Mouse (Mus musculus) thymus, postnatal 36 days (tissue): ENCODE measurements at regions not wholly inside any gene's neighbourhood (a gene's known extent, or its start where the extent isn't known, plus 50 kb on each side); places are given as distances from the start of the nearest gene placed in this dataset.

Experiments used
- DNase-seq, 2 experiments: peaks; one replicate each; pipeline ENCODE4 v3.0.0; 2022; ENCODE audit warnings: mixed read lengths in 2 of 2

- no peak for DNase-seq
These were observed 107.0 kb downstream of the Qrsl1 start for GRCm38 (mm10) chr10:43794587-43794986.

GRCm38 (mm10) chr10:43800077-43800476 lies 101.5 kb downstream of the Qrsl1 start:
- DNase-seq: no peak

- DNase-seq: no peak
These were observed 86.3 kb downstream of the Qrsl1 start for GRCm38 (mm10) chr10:43815291-43815690.

DNA sequence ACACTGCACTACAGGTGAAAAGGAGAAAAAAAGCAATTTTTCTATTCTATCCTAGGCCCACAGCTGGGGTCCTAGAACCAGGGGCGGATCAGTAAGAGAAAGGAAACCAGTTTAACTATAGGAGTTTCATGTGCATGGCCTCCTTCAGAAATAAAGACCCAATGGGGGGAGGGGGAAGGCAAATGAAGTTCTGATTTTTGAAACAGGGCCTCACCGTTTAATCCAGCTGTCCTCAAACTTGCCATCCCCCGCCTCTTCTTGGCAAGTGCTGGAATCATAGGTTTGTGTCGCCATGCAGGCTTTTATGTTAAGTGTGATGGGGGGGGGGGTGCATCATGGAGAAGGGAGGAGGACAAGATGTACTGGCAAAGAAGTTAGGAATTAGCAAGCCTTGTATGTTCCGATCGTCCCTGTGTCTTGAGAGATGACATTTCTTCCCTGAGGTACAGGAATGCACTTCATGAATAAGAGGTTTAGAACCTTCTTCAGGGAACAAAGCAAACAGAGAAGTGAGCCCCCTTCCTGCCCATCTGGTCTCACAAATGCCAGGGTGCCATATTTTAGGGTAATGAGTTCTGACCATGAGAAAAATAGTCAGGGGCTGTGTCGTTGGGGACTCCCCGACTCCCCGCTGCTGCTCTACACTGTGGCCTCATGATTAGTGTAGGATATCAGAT lies 83.9 kb downstream of the Qrsl1 start:
- DNase-seq: no peak

- DNase-seq: no peak
These were observed 82.9 kb downstream of the Qrsl1 start for GRCm38 (mm10) chr10:43818623-43819022.

- DNase-seq: no peak
These were observed 82.1 kb downstream of the Qrsl1 start for GRCm38 (mm10) chr10:43819434-43819833.

GRCm38 (mm10) chr10:43822615-43823014 lies 78.9 kb downstream of the Qrsl1 start:
- no peak for DNase-seq

GRCm38 (mm10) chr10:43824009-43824408 lies 77.5 kb downstream of the Qrsl1 start:
- DNase-seq: no peak
